Mouse (Mus musculus) megakaryocyte, embryonic 14.5 days (primary cell): ENCODE results near the gene Gpat3.

Experiments
- FLI1 ChIP-seq: IDR thresholded peaks from 2 replicates; pipeline ENCODE4 v1.6.1; 2012; ENCODE audit warnings: low read length, inconsistent platforms, mixed read lengths
- GATA1 ChIP-seq: IDR thresholded peaks from 3 replicates; pipeline ENCODE4 v1.6.1; 2012; ENCODE audit warnings: mixed read lengths, low read length, inconsistent platforms, borderline replicate concordance

DNA sequence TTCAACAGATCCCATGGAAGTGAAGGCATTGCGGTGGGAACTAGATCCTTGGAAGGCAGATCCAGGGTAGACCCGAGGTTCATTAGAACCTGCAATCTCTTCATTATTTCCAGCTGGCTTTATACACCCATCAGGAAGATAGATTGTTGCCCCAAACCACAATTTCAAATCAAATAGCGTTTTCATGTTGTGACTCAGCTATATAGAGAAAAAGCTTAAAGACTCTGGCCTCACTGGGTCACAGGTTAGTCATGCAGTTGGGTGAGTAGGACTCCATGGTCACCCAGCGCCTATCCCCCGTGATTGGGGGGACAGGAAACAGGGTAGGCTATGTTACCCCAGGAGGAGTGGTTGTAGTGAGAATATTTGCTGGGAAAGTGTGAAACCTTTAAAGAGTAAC lies 69.9 kb downstream of the Gpat3 start:
- TF ChIP-seq GATA1 (no peak), FLI1 (no peak)
